Mouse (Mus musculus) liver, postnatal 0 days (tissue): ENCODE data around the gene Tmem59l.

ENCODE experiments used
- CTCF ChIP-seq: sonication (generic); IDR thresholded peaks from 2 replicates; pipeline ENCODE4 v1.5.1; 2016; ENCODE audit warnings: antibody characterized with exemption, low read depth
- EP300 ChIP-seq: IDR thresholded peaks from 2 replicates; pipeline ENCODE4 v1.6.1; 2016; ENCODE audit warnings: antibody characterized with exemption, low read depth, mild to moderate bottlenecking

DNA sequence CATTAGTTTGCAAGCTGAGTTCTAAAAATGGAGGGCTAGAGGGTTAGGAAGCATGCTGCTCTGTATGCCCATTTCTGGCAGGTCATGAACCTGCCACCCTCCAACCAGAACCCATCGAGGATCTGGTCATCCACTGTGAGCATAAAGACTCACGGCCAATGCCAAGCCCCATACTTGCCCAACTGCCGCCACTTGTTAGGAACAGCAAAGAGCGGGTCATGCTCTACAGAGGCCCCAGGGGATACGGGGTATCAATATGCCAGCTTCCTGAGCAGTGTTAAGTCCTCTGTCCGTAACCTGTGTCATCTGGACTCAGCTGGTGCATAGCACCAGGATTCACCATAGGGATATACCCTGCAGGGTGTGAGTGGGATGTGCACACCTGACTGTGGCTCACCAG, 23.0 kb downstream of the Tmem59l start:
- no peak for TF ChIP-seq CTCF
- TF ChIP-seq EP300, result no peak
